Mouse (Mus musculus) adrenal gland, postnatal 4 days (tissue): ENCODE measurements around the gene Hist2h2bb. TPM values are rescaled to one million over a fixed set of nuclear protein-coding genes. Genes with fewer than 3 reads are reported as not detected.
"Not testable (repeated sequence)": the region's sequence is repeated elsewhere in the genome, so short reads cannot be mapped to it uniquely, and the experiment has no call there.

Experiments
- DNase-seq, 2 experiments: peaks; one replicate each; pipeline ENCODE4 v3.0.0; 2021 to 2022; ENCODE audit warnings: low spot score in 2 of 2, mixed read lengths in 2 of 2
- total RNA-seq, 2 experiments: library from RNA; stranded (reverse); gene quantifications; 2 replicates each; pipeline ENCODE4 v1.2.3; 2021

Hist2h2bb gene
- total RNA-seq, 2 experiments from 2014 or later: 801 to 997 TPM

- peak; percentile 75 to 89 for DNase-seq
These were observed 6.5 kb upstream of the Hist2h2bb start, which contains the start of gene Hist2h4 for GRCm38 (mm10) chr3:96262979-96263550. Hist2h4 (minus strand) TSS chr3:96263311.

- DNase-seq: no peak
These were observed 5.8 kb upstream of the Hist2h2bb start for GRCm38 (mm10) chr3:96263558-96264403.

- DNase-seq: no peak
These were observed 5.1 kb upstream of the Hist2h2bb start for GRCm38 (mm10) chr3:96264404-96264949.

GRCm38 (mm10) chr3:96266132-96266710 is 3.3 kb upstream of the Hist2h2bb start:
- no peak for DNase-seq

- no peak for DNase-seq
These were observed 2.0 kb upstream of the Hist2h2bb start for GRCm38 (mm10) chr3:96267541-96267940.

GRCm38 (mm10) chr3:96268051-96268775 is 1.3 kb upstream of the Hist2h2bb start, which contains the start of gene Hist2h3b:
Hist2h3b (plus strand) TSS chr3:96268654.
- DNase-seq: peak; percentile 55 to 59

GRCm38 (mm10) chr3:96268776-96269378 is 675 bp upstream of the Hist2h2bb start:
- DNase-seq: not testable (repeated sequence)

- no peak for DNase-seq
These were observed 4.3 kb downstream of the Hist2h2bb start for GRCm38 (mm10) chr3:96273591-96274465.

GRCm38 (mm10) chr3:96277428-96277799 is 7.9 kb downstream of the Hist2h2bb start:
- no peak for DNase-seq

GRCm38 (mm10) chr3:96277800-96278624 is 8.5 kb downstream of the Hist2h2bb start:
- peak; percentile 82 to 87 for DNase-seq

GRCm38 (mm10) chr3:96280660-96281059 is 11.1 kb downstream of the Hist2h2bb start:
- DNase-seq: no peak

GRCm38 (mm10) chr3:96284457-96284856 is 14.9 kb downstream of the Hist2h2bb start:
- no peak for DNase-seq

- DNase-seq: not testable (repeated sequence)
These were observed 17.8 kb downstream of the Hist2h2bb start for GRCm38 (mm10) chr3:96287334-96287733.

- DNase-seq: no peak
These were observed 19.6 kb downstream of the Hist2h2bb start for GRCm38 (mm10) chr3:96289201-96289600.

GRCm38 (mm10) chr3:96290727-96291126 is 21.2 kb downstream of the Hist2h2bb start:
- not testable (repeated sequence) for DNase-seq

GRCm38 (mm10) chr3:96292641-96293040 is 23.1 kb downstream of the Hist2h2bb start:
- DNase-seq: no peak

- no peak for DNase-seq
These were observed 23.8 kb downstream of the Hist2h2bb start for GRCm38 (mm10) chr3:96293368-96293767.

GRCm38 (mm10) chr3:96293787-96294186 is 24.2 kb downstream of the Hist2h2bb start, which contains the start of gene Fcgr1:
Fcgr1 (minus strand) TSS chr3:96293969.
- no peak for DNase-seq

GRCm38 (mm10) chr3:96298360-96298759 is 28.8 kb downstream of the Hist2h2bb start:
- DNase-seq: no peak
